Mouse (Mus musculus) ES-Bruce4 (cell line): ENCODE data around the gene Ucp2.

Experiments used
- CTCF ChIP-seq: IDR thresholded peaks from one replicate; pipeline ENCODE4 v1.8.1; 2011; ENCODE audit warnings: low read depth, low read length
- POLR2A ChIP-seq: IDR thresholded peaks from one replicate; pipeline ENCODE4 v1.8.1; 2011; ENCODE audit warnings: low read length; ENCODE audit not compliant: insufficient read depth

GRCm38 (mm10) chr7:100480175-100480574 lies 13.0 kb upstream of the Ucp2 start:
- TF ChIP-seq CTCF (no peak), POLR2A (no peak)
